Mouse (Mus musculus) lung, embryonic 16.5 days (tissue): ENCODE measurements around the gene Ccdc71. TPM values are rescaled to one million over a fixed set of nuclear protein-coding genes. Genes with fewer than 3 reads are reported as not detected.
A peak's percentile ranks its signal among the peaks of the same experiment; 100 is the strongest.

ENCODE experiments used
- ATAC-seq: fragments of 200-750 bp; cut with Nextera tagmentation; 2 replicates; pipeline ENCODE4 v1.8.0; 2017; ENCODE audit warnings: low read depth, mild to moderate bottlenecking, moderate library complexity
- H3K27ac ChIP-seq: fragments of 300-500 bp; sonication (generic); 2 replicates; pipeline ENCODE4 v1.5.1; 2014; ENCODE audit warnings: mild to moderate bottlenecking, control low read depth, low read length
- H3K27me3 ChIP-seq: fragments of 300-500 bp; sonication (generic); 2 replicates; pipeline ENCODE4 v1.6.1; 2014; ENCODE audit warnings: low read depth, low read length, mixed read lengths; ENCODE audit not compliant: control insufficient read depth, insufficient read depth
- H3K36me3 ChIP-seq: fragments of 300-500 bp; sonication (generic); 2 replicates; pipeline ENCODE4 v1.6.1; 2014; ENCODE audit warnings: low read length; ENCODE audit not compliant: control insufficient read depth, insufficient read depth
- H3K4me1 ChIP-seq: fragments of 300-500 bp; sonication (generic); replicated peaks from 2 replicates; pipeline ENCODE4 v1.6.1; 2014; ENCODE audit warnings: low read length, mixed read lengths; ENCODE audit not compliant: control insufficient read depth, insufficient read depth
- H3K4me2 ChIP-seq: fragments of 300-500 bp; sonication (generic); 2 replicates; pipeline ENCODE4 v1.6.1; 2014; ENCODE audit warnings: low read depth, low read length, control low read depth
- H3K4me3 ChIP-seq: fragments of 300-500 bp; sonication (generic); 2 replicates; pipeline ENCODE4 v1.5.1; 2014; ENCODE audit warnings: mild to moderate bottlenecking, low read length, control low read depth
- H3K9ac ChIP-seq: fragments of 300-500 bp; sonication (generic); 2 replicates; pipeline ENCODE4 v1.6.1; 2014; ENCODE audit warnings: low read length, control low read depth
- H3K9me3 ChIP-seq: fragments of 300-500 bp; sonication (generic); 2 replicates; pipeline ENCODE4 v1.6.1; 2016; ENCODE audit warnings: low read length; ENCODE audit not compliant: control insufficient read depth
- WGBS: fragments of 180-500 bp; shearing (Covaris S2); extraction: QIAGEN DNeasy Blood & Tissue Kit; methylation state at CpG from one replicate; pipeline ENCODE4 v1.1.7; 2014; 5-methylcytosine and 5-hydroxymethylcytosine counted together
- polyA plus RNA-seq: library from polyadenylated mRNA; unstranded; fragments of >200 nt; fragmentation: Nextera tagmentation; extraction: Ambion mirVana; gene quantifications from 2 replicates; pipeline ENCODE4 v1.2.1, GENCODE M21; 2015

Gene Ccdc71
- polyA plus RNA-seq, 1 experiment from 2014 or later, result 58.0 TPM

GRCm38 (mm10) chr9:108441236-108441919 lies 18.9 kb upstream of the Ccdc71 start:
- H3K36me3 ChIP-seq, result no peaks in the 10 kb centered on the region
- H3K27me3 ChIP-seq, result no peaks in the 10 kb centered on the region
- H3K4me2 ChIP-seq, result no peak overlapping the region
- H3K4me3 ChIP-seq, result no peak overlapping the region
- H3K9ac ChIP-seq, result no peak overlapping the region
- peak overlapping the region; percentile 32; the same call in 1 of the 2 replicates for H3K27ac ChIP-seq
- peaks cover 16% of the 10 kb centered on the region for H3K4me1 ChIP-seq
- 76% methylated on average over 11 of the region's 11 CpGs for whole genome bisulfite sequencing
- ATAC-seq, result 0 out of 2 replicates have a peak, but pooled peaks have one; percentile 18
- no peaks in the 10 kb centered on the region for H3K9me3 ChIP-seq

- Histone ChIP-seq H3K27me3 (no peaks in the 10 kb centered on the region), H3K4me3 (no peak overlapping the region), H3K4me1 (peaks cover 24% of the 10 kb centered on the region), H3K9ac (no peak overlapping the region), H3K36me3 (peaks cover 4% of the 10 kb centered on the region), H3K27ac (no peak overlapping the region), H3K4me2 (no peak overlapping the region), H3K9me3 (no peaks in the 10 kb centered on the region)
- WGBS, result 61% methylated on average over 9 of the region's 9 CpGs
- no peak for ATAC-seq
Measured at GRCm38 (mm10) chr9:108445125-108445524, 15.2 kb upstream of the Ccdc71 start.

GRCm38 (mm10) chr9:108449860-108450259 lies 10.5 kb upstream of the Ccdc71 start:
- peak overlapping the region; percentile 65 for H3K27ac ChIP-seq
- ATAC-seq, result no peak
- peaks cover 30% of the 10 kb centered on the region for H3K4me1 ChIP-seq
- H3K9me3 ChIP-seq, result no peaks in the 10 kb centered on the region
- H3K36me3 ChIP-seq, result peaks cover 4% of the 10 kb centered on the region
- H3K9ac ChIP-seq, result 0 out of 2 replicates have a peak overlapping the region, but pooled peaks have one; percentile 29
- no peak overlapping the region for H3K4me3 ChIP-seq
- H3K4me2 ChIP-seq, result peak overlapping the region; percentile 88; the same call in 1 of the 2 replicates
- WGBS, result 41% methylated on average over 4 of the region's 4 CpGs
- H3K27me3 ChIP-seq, result no peaks in the 10 kb centered on the region

- Histone ChIP-seq H3K27ac (peak overlapping the region; percentile 65), H3K36me3 (peaks cover 4% of the 10 kb centered on the region), H3K4me1 (peaks cover 28% of the 10 kb centered on the region), H3K27me3 (no peaks in the 10 kb centered on the region), H3K4me3 (peak overlapping the region; percentile 17), H3K4me2 (peak overlapping the region; percentile 88), H3K9ac (peak overlapping the region; percentile 53), H3K9me3 (no peaks in the 10 kb centered on the region)
- 47% methylated on average over 21 of the region's 21 CpGs for WGBS
- peak; percentile 29 for ATAC-seq
Measured at GRCm38 (mm10) chr9:108450292-108451169, 9.8 kb upstream of the Ccdc71 start.

GRCm38 (mm10) chr9:108451170-108451493 lies 9.2 kb upstream of the Ccdc71 start:
- WGBS, result 84% methylated on average over 6 of the region's 6 CpGs
- H3K4me1 ChIP-seq, result peaks cover 28% of the 10 kb centered on the region
- peak overlapping the region; percentile 65; the same call in 1 of the 2 replicates for H3K27ac ChIP-seq
- H3K9ac ChIP-seq, result peak overlapping the region; percentile 53; the same call in 1 of the 2 replicates
- peak overlapping the region; percentile 63 for H3K4me3 ChIP-seq
- no peaks in the 10 kb centered on the region for H3K27me3 ChIP-seq
- no peaks in the 10 kb centered on the region for H3K9me3 ChIP-seq
- peak overlapping the region; percentile 88 for H3K4me2 ChIP-seq
- no peak for ATAC-seq
- H3K36me3 ChIP-seq, result peaks cover 4% of the 10 kb centered on the region

GRCm38 (mm10) chr9:108451519-108452160 lies 8.7 kb upstream of the Ccdc71 start:
- Histone ChIP-seq H3K36me3 (peaks cover 4% of the 10 kb centered on the region), H3K4me1 (peaks cover 28% of the 10 kb centered on the region), H3K9ac (peak overlapping the region; percentile 77), H3K27ac (peak overlapping the region; percentile 77), H3K9me3 (no peaks in the 10 kb centered on the region), H3K4me2 (peak overlapping the region; percentile 88), H3K27me3 (no peaks in the 10 kb centered on the region), H3K4me3 (peak overlapping the region; percentile 63)
- no peak; the same call in 1 of the 2 replicates for ATAC-seq
- 46% methylated on average over 6 of the region's 6 CpGs for WGBS

GRCm38 (mm10) chr9:108452291-108452906 lies 7.9 kb upstream of the Ccdc71 start:
- H3K4me1 ChIP-seq, result peaks cover 28% of the 10 kb centered on the region
- H3K9ac ChIP-seq, result peak overlapping the region; percentile 77
- ATAC-seq, result peak; percentile 92
- peak overlapping the region; percentile 77 for H3K27ac ChIP-seq
- WGBS, result under 1% methylated on average over 40 of the region's 40 CpGs
- no peaks in the 10 kb centered on the region for H3K27me3 ChIP-seq
- H3K4me3 ChIP-seq, result peak overlapping the region; percentile 63
- H3K4me2 ChIP-seq, result peak overlapping the region; percentile 88
- H3K36me3 ChIP-seq, result peaks cover 4% of the 10 kb centered on the region
- no peaks in the 10 kb centered on the region for H3K9me3 ChIP-seq

GRCm38 (mm10) chr9:108452911-108453310 lies 7.4 kb upstream of the Ccdc71 start:
- no peaks in the 10 kb centered on the region for H3K27me3 ChIP-seq
- H3K9me3 ChIP-seq, result no peaks in the 10 kb centered on the region
- peak overlapping the region; percentile 88 for H3K4me2 ChIP-seq
- WGBS, result 38% methylated on average over 6 of the region's 6 CpGs
- H3K36me3 ChIP-seq, result peaks cover 4% of the 10 kb centered on the region
- H3K4me1 ChIP-seq, result peaks cover 28% of the 10 kb centered on the region
- H3K27ac ChIP-seq, result peak overlapping the region; percentile 77; the same call in 1 of the 2 replicates
- peak overlapping the region; percentile 63 for H3K4me3 ChIP-seq
- H3K9ac ChIP-seq, result peak overlapping the region; percentile 77
- peak; percentile 9; the same call in 1 of the 2 replicates for ATAC-seq
